Mouse (Mus musculus): ENCODE measurements around the gene Spint5.

Gene Spint5

GRCm38 (mm10) chr2:164737377-164738090 lies 22.4 kb downstream of the Spint5 start:
- DNase-seq (ENCODE audit: low spot score): no peak

GRCm38 (mm10) chr2:164739876-164740275 lies 24.8 kb downstream of the Spint5 start:
- DNase-seq (ENCODE audit: low spot score): no peak

GRCm38 (mm10) chr2:164744987-164745386 lies 29.9 kb downstream of the Spint5 start:
- DNase-seq (ENCODE audit: low spot score): no peak

- peak; percentile 96 for DNase-seq (ENCODE audit: low spot score)
These were observed 30.9 kb downstream of the Spint5 start, which contains the start of the genes Wfdc3 and Dnttip1 for GRCm38 (mm10) chr2:164745843-164746479. Gene Wfdc3 (minus strand): TSS chr2:164745931. Gene Dnttip1 (plus strand): TSS chr2:164745983.

GRCm38 (mm10) chr2:164746693-164747092 lies 31.6 kb downstream of the Spint5 start:
- DNase-seq (ENCODE audit: low spot score): no peak

- DNase-seq (ENCODE audit: low spot score): no peak
These were observed 33.1 kb downstream of the Spint5 start for GRCm38 (mm10) chr2:164748191-164748590.

GRCm38 (mm10) chr2:164748991-164749390 lies 33.9 kb downstream of the Spint5 start:
- DNase-seq (ENCODE audit: low spot score): no peak

- DNase-seq (ENCODE audit: low spot score): no peak
These were observed 37.3 kb downstream of the Spint5 start for GRCm38 (mm10) chr2:164752454-164752853.

GRCm38 (mm10) chr2:164754105-164754504 lies 39.0 kb downstream of the Spint5 start:
- DNase-seq (ENCODE audit: low spot score): no peak

- DNase-seq (ENCODE audit: low spot score): no peak
These were observed 39.7 kb downstream of the Spint5 start for GRCm38 (mm10) chr2:164754800-164755199.

GRCm38 (mm10) chr2:164757841-164758240 lies 42.7 kb downstream of the Spint5 start:
- DNase-seq (ENCODE audit: low spot score): no peak

GRCm38 (mm10) chr2:164758692-164759091 lies 43.6 kb downstream of the Spint5 start:
- DNase-seq (ENCODE audit: low spot score): no peak

GRCm38 (mm10) chr2:164760059-164760833 lies 45.1 kb downstream of the Spint5 start:
- DNase-seq (ENCODE audit: low spot score): no peak

- DNase-seq (ENCODE audit: low spot score): no peak
These were observed 46.4 kb downstream of the Spint5 start for GRCm38 (mm10) chr2:164761502-164761901.

GRCm38 (mm10) chr2:164761971-164762370 lies 46.9 kb downstream of the Spint5 start:
- DNase-seq (ENCODE audit: low spot score): no peak

GRCm38 (mm10) chr2:164762593-164762992 lies 47.5 kb downstream of the Spint5 start:
- no peak for DNase-seq (ENCODE audit: low spot score)

- DNase-seq (ENCODE audit: low spot score): no peak
These were observed 50.7 kb downstream of the Spint5 start for GRCm38 (mm10) chr2:164765841-164766240.

All from embryo, embryonic 10 days (tissue).